Mouse (Mus musculus): Measurements from ENCODE around the gene Slc22a1.
"Not testable (repeated sequence)": the region's sequence is repeated elsewhere in the genome, so short reads cannot be mapped to it uniquely, and the experiment has no call there.

Slc22a1 gene

GRCm38 (mm10) chr17:12684928-12685624 is 9.4 kb upstream of the Slc22a1 start:
- in situ Hi-C loops (cut with MboI, MseI): no loop called here

- in situ Hi-C loops (cut with MboI, MseI): no loop called here
These were observed 8.8 kb upstream of the Slc22a1 start for GRCm38 (mm10) chr17:12684412-12684811.

GRCm38 (mm10) chr17:12683582-12683981 is 8.0 kb upstream of the Slc22a1 start:
- in situ Hi-C loops (cut with MboI, MseI): no loop called here

- in situ Hi-C loops (cut with MboI, MseI): no loop called here
These were observed 2.6 kb upstream of the Slc22a1 start for GRCm38 (mm10) chr17:12678261-12678660.

- in situ Hi-C loops (cut with MboI, MseI): no loop called here
These were observed 1.5 kb upstream of the Slc22a1 start for GRCm38 (mm10) chr17:12677139-12677538.

GRCm38 (mm10) chr17:12674980-12675379 is 649 bp downstream of the Slc22a1 start:
- in situ Hi-C loops (cut with MboI, MseI): not testable (repeated sequence)

GRCm38 (mm10) chr17:12673871-12674270 is 1.8 kb downstream of the Slc22a1 start:
- in situ Hi-C loops (cut with MboI, MseI): no loop called here

- in situ Hi-C loops (cut with MboI, MseI): no loop called here
These were observed 3.3 kb downstream of the Slc22a1 start for GRCm38 (mm10) chr17:12672285-12672790.

GRCm38 (mm10) chr17:12671029-12671605 is 4.5 kb downstream of the Slc22a1 start:
- in situ Hi-C loops (cut with MboI, MseI): no loop called here

GRCm38 (mm10) chr17:12669363-12669679 is 6.3 kb downstream of the Slc22a1 start:
- in situ Hi-C loops (cut with MboI, MseI): loop anchor here in 1 of 2 experiments (10.0 kb wide), 1 partner anchor 255 kb away; no protein-coding TSS in a partner anchor

- in situ Hi-C loops (cut with MboI, MseI): loop anchor here in 1 of 2 experiments (10.0 kb wide), 1 partner anchor 254 kb away; no protein-coding TSS in a partner anchor
These were observed 6.9 kb downstream of the Slc22a1 start for GRCm38 (mm10) chr17:12668478-12669362.

GRCm38 (mm10) chr17:12664156-12664555 is 11.5 kb downstream of the Slc22a1 start:
- in situ Hi-C loops (cut with MboI, MseI): loop anchor here in 1 of 2 experiments (5.0 to 10.0 kb wide), 2 partner anchors 153 to 249 kb away; no protein-coding TSS in a partner anchor

- in situ Hi-C loops (cut with MboI, MseI): loop anchor here in 1 of 2 experiments (5.0 to 10.0 kb wide), 2 partner anchors 157 to 246 kb away; no protein-coding TSS in a partner anchor
These were observed 14.9 kb downstream of the Slc22a1 start for GRCm38 (mm10) chr17:12660572-12661260.

- in situ Hi-C loops (cut with MboI, MseI): loop anchor here in 1 of 2 experiments (5.0 kb wide), 1 partner anchor 122 kb away; no protein-coding TSS in a partner anchor
These were observed 16.4 kb downstream of the Slc22a1 start for GRCm38 (mm10) chr17:12659233-12659632.

GRCm38 (mm10) chr17:12658784-12659183 is 16.8 kb downstream of the Slc22a1 start:
- in situ Hi-C loops (cut with MboI, MseI): loop anchor here in 1 of 2 experiments (5.0 kb wide), 1 partner anchor 121 kb away; no protein-coding TSS in a partner anchor

GRCm38 (mm10) chr17:12655826-12656225 is 19.8 kb downstream of the Slc22a1 start:
- in situ Hi-C loops (cut with MboI, MseI): loop anchor here in 1 of 2 experiments (5.0 kb wide), 1 partner anchor 119 kb away; no protein-coding TSS in a partner anchor

- in situ Hi-C loops (cut with MboI, MseI): no loop called here
These were observed 21.6 kb downstream of the Slc22a1 start for GRCm38 (mm10) chr17:12654061-12654460.

- in situ Hi-C loops (cut with MboI, MseI): no loop called here
These were observed 23.0 kb downstream of the Slc22a1 start for GRCm38 (mm10) chr17:12652604-12653003.

GRCm38 (mm10) chr17:12645461-12645860 is 30.2 kb downstream of the Slc22a1 start:
- in situ Hi-C loops (cut with MboI, MseI): no loop called here

GRCm38 (mm10) chr17:12641087-12641486 is 34.5 kb downstream of the Slc22a1 start:
- in situ Hi-C loops (cut with MboI, MseI): no loop called here

- in situ Hi-C loops (cut with MboI, MseI): loop anchor here in 1 of 2 experiments (10.0 kb wide), 1 partner anchor 575 kb away; no protein-coding TSS in a partner anchor
These were observed 36.0 kb downstream of the Slc22a1 start for GRCm38 (mm10) chr17:12639585-12639984.

All from T-helper 17 cell (primary cell).